Mouse (Mus musculus): ENCODE data around the gene Zfp362.

Zfp362 gene

DNA sequence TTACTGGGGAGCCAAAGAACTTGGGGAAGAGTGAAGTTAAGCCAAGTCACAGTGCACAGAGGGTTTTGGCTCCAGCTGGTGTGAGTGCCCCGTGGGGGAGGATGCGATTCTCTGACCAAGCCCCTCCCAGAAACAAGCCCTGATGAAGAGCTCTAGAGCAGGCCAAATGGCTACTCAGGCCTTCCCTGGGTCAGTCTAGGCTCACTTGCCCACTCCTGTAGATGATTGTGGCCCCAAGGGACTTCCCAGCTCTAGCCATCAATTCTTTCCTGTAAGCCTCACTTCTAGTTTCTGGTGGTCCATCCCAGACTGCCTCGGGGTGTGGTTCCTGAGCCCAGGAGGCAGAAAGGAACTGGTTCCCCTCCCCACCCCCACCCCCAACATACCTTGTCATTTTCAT is 50.8 kb downstream of the Zfp362 start, which contains the start of gene A3galt2:
Gene A3galt2 (plus strand): TSS at position 301 of the 400 bp plus-strand sequence.
- no peak for DNase-seq

DNA sequence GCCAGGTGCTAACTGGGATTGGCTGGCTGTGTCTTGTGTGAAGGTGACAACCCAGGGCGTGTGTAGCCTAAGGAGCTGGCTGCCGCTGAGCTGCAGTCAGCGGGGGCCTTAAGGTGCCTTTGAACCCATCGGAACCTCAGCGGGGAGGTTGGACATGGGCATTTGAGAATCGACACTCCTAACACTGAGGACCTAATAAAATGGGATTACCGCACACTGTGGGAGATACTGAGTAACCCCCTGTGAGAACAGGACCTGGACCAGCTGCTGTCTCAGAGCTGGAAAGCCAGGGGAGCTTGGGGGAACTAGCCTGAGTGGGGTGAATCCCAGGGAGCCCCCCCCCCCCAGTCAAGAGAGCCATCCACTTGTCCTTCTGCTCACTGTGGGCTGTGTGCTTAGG is 52.3 kb downstream of the Zfp362 start:
- no peak for DNase-seq

DNA sequence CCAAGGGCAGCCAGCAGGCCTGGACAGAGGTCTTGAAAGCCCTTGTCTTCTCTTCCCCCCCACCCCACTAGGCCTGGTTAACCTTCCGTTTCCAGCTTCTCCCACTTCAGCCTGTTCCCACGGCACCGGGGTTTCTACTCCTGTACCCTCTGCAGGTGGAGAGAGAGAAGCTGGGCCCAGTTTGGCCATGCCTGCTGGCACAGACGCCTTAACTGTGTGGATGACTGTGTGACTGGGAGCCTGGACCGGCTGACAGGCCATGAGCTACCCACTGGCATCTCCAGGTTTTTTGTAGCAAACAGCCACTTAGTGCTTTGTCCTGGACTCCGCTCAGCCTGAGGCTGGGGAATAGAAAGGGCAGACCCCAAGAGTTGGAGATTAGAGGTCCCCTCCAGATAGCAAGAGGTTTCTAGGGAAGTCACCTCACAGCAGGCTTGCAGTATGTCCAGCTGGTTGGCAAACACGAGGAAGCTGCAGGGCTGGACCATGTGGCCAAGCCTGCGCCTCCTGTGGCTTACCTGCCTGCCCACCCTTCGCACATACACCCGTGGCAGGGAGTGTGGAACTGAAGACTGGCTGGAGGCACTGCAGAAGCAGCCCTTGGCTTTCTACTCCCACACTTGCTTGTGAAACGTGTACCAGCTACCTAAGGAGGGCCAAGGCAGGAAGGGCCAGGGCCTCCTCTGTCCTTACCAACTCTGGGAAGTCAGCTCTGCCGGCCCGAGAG is 53.7 kb downstream of the Zfp362 start:
- DNase-seq = no peak

DNA sequence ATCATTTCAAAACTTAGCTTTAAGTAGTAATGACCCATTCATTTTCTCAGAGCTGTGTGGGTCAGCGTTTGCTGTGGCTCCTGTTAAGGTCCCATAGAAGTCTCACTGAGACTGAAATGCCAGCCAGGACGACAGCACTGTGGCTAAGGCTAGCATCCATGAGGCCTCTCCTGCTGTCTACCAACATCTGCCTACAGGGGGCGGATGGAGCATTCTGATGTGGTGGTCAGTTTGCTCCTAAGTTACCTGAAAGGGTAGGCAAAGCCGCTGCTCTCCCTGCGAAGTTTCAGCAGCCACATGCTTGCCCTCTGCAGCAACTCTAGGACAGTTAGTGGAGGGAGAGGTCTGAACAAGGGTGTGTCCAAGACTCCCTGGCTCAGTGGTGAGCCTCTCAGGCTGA is 54.8 kb downstream of the Zfp362 start:
- no peak for DNase-seq

DNA sequence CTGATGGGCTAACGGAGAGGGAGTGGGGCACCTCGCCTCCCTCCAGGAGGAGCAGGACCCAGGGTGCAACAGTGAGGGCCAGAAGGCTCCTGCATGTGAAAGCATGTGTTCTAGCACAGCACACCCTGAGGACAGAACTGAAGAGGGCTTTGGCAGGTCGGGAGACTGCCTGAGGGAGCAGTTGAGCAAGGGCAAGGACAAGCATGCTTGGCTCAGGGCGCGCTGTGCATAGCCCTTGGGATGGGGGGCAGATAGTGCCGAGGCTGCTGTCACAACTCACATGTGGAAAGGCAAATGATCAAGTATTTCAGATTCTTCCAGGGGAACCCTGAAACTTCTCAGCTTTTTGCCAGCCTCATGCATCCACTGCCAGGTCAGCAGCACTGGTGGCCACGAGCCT is 57.5 kb downstream of the Zfp362 start:
- no peak for DNase-seq

DNA sequence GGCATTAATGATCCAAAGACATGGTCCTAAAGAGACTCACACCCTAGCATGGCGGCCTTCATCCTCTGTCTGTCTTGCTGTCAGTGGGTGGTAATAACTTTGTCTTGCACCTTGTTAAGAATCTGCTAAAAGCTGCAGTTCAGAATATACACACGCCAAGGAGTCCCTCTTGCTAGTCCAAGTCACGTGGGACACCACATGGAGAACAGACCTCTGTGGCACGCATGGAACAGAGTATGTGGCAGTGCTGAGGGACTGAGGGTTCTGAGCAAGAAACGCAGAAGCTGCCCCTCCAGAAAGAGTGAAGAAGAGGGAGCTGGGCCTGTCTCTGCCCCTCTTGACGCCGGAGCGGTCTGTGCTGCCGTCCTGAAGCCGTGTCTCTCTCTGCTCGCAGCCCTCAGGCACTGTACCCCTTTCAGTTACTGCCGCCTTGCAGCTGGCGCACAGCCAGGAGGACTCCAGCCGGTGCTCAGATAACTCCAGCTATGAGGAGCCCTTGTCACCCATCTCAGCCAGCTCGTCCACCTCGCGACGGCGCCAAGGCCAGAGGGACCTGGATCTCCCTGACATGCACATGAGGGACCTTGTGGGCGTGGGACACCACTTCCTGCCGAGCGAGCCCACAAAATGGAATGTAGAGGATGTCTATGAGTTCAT is 58.1 kb downstream of the Zfp362 start:
- no peak for DNase-seq

DNA sequence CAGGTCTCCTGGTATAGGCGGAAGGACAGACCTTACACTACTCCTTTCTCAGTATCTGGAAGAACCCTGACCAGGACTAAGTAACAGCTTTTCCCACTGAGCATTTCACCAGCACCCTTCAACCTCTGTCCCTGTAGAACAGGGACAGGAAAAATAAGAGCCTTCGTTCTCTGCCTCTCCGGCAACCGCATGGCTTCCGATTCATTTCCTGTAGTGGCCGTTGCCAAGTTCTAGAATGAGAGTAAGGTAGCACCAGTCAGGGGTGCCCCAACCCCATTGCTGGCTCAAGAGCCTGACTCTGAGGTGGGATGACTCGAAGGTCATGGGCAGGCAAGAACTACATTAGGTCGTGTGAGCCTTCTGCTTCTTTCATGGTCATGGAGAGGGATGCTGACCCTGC is 60.7 kb downstream of the Zfp362 start:
- DNase-seq = no peak

DNA sequence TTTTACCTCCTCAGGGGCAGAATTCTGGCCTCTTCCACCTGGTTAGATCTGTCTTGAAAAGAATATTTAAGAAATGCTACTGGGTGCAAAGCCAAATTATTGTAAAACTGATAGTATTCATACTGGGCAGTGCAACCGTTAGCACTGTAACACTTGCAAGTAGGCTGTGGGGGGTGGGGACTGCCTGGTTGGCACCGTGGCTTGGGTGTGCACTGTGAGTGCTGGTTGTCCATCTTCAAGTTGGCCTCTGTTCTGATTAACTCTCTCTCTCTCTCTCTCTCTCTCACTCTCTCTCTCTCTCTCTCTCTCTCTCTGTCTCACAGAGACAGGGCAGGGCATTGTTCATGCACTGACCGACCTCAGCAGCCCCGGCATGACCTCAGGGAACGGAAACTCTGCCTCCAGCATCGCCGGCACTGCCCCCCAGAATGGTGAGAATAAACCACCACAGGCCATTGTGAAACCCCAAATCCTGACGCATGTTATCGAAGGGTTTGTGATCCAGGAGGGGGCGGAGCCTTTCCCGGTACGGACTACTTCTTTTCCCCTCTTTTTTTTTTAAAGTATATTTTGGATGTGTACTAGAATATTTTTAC is 62.7 kb downstream of the Zfp362 start:
- DNase-seq = no peak

DNA sequence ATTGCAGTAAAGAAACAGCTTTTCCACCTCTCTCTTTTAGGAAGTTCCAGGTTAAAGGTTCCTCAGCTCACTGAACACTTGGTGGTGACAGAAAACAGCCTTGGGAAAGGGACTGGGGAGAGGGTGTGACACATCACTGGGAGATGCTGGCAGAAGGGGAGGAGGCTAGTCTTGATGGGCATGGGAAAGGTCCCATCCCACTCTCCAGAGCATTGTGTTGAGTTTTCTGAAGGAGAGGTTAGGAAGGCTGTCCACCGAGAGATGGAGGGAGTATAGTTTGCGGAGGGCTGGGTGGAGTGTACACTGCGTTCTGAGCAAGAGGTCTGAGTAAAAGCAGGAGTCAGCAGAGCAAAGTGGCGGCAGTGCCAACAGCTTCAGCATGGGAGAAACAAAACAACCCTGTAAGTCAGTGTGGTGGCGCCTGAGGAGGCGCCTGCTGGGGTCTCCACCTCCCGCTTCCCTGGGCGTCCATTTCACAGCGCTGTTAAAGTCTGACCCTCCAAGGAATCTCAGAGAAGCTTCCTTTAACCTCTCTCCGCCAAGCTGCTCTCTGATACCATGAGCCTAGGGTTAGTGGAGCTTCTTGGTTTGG is 63.4 kb downstream of the Zfp362 start:
- DNase-seq = no peak

DNA sequence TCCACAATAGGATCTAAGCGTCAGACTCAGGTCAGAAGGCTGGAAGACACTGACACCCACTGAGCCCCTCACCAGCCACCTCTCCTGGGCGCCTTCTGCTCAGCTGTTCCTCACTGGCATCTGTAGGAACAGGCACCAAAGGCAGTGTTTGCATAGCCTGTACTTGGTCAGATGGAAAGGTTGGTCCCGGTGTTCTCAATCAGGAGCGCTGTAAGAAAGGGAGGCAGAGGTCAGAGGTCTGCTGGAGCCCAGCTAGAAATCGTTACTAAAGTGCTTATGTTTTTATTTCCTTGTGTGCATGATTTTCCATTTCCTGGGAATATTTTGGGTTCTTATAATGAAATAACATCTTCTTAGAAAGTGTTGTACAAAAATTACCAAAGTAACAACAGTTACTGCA is 63.9 kb downstream of the Zfp362 start:
- no peak for DNase-seq

DNA sequence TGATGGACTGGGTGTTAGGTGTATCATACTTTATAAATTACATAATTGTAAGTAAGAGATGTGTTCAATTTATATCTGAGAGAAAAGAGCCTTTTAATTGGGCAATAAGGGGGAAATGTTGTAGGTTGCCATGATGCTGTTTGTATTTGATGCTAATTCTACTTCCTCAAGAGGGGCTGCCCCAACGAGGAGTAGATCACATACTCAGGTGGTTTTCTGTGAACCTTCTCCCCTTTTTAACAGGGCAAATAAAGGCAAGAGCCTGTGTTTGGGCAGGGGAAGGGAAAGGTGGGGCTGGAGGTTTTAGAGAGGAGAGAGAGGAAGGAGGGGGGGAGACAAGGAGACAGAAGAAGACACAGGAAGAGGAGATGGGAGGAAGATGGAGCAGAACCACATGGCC is 65.0 kb downstream of the Zfp362 start:
- no peak for DNase-seq

DNA sequence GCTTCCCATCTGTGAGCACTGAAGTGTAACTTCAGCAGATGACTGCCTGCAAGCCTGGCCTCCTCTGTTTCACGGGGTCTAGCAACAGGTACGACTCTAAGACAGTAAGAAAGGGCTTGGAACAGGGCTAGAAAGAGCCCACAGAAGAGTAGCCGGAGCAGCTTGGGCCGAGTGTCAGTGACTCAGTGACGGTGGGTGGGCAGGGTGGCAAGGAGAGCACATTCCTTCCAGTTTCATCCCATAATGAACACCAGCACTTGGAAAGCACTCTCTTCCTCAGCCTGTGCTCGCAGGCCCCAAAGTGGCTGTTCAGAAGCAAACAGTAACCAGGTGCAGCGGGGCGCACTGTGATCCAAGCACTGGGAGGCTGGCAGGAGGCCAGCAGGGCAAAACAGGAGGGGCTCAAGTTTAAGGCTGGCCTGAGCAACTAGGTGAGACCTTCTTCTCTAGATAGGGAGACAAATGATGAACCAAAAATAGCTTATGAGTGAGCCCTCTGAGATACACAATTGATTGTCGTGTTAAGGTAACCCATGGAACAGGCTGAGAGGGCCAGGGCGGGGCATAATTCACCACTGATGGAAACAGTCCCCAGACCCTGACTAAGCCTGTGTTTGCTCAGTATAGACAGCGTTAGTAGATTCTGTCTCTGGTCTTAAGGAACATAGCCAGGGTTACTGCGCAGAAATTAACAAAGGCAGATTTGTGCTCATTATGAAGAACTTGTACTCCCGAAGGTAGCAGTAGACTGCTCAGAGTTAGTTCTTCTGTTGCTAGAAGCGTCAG is 67.8 kb downstream of the Zfp362 start:
- DNase-seq = no peak

DNA sequence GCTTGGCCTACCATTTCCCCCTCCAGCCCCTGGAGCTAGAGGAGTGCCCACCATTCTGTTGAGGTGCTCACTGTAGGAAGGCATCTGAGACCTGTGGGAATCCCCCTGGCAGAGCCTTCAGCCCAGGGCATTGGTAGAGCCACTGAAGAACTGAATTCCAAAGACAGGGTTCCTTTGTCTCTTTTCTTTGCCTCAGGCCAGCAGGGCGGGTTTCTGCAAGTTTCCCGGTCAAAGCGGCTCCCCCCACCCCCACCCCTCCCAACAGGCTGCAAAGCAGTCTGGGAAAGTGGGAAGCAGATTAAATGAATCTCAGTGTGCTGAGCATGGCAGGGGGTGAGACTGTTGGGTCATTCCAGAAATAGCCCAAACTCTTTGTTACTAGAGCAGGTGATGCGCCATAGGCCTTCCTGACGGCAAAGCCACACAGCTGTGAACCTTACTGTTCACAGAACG is 68.7 kb downstream of the Zfp362 start:
- DNase-seq = no peak

DNA sequence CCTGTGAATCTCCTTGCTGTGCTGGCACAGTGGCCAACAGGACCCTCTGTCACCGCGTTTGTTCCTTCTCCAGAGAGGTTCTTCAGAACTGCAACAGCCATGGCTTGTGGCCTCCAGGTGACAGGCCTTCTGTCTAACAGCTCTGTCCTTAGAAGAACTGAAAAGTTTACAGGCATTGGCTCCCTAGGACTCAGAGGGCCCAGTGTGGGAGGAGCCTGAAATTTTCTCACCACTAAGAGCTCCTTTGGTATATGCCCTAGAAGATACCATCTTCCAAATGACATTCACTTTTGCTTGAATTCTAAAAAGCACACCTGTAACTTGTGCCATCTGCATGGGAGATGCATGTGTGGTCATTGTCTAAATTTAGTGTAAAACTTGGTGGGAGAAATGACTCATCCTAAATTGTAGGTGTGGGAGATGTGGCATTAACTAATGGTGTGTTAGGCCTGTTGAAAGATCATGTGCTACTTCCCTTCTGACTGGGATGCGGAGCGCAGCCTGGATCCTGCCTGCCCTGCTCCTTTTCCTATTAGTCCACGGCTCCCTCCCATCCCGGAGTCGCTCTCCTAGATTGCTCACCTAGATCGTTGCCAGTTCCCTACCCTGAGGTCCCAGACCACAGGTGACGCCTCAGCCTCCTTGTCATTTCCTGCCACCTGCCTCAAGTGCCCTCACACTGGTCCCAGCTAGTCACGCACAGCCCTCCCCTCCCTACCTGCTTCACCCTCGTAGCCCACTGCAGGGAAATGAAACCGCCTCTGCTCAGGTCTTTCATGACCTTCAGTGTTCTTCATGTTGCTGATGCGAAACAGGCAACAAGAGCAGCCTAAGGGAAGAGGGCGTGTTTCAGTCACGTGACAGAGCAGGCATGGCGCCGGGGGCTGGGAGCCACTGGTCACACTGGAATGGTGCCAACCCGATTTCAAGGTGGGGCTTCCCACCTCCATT is 70.8 kb downstream of the Zfp362 start:
- DNase-seq = peak; percentile 74

DNA sequence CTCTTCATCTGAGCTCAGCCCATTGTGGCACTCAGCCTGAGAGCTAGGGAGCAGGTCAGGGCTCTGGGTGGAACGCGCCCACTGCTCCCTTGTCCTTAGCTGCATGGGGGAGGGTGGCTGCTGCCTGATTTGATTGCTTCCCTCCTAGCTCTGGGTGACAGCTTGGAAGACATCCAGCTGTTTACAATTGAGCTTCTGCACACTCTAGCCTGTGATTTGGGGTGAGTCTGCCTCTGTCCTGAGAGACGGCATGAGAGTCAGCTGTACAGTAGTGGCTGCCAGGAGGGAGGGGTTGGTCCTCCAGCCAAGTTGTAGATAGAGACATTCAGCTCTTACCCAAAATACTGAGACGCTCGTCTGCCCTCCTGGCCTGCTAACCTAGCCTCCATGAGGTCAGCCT is 71.6 kb downstream of the Zfp362 start:
- DNase-seq = no peak

DNA sequence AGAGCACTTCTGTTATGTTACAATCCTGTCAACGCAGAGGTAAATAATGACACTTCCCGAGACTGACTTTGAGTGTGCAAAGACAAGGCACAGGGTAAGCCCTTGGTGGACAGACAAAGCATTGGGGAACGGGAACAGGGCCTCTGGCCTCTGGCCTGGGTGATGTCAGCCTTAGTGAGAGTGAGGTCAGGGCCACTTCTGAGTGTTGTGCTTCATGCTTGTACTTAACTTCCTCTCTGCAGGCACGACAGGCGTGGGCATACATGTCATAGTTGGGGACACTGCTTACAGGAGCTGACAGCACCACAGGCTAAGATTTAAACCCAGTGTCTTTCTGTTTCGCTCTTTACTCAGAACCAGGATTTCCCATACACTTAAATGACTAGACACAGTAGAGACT is 72.3 kb downstream of the Zfp362 start:
- no peak for DNase-seq

DNA sequence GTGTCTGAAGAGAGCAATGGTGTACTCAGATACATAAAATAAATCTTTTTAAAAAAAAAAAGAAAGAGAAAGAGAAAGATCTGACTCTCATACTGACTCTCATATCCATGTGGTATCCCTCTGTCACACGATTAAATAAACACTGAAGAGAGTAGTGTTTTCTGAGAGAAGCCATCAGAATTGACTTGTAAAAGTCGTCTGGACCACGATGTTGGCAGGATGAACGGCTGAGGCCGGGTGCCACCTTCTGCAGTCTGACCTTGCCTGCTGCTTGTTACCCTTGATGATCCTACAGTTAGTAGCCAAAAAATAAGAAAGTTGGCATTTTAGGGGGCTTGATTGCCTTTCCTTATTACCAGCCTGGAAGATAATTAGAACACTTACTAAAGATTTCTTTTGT is 73.1 kb downstream of the Zfp362 start:
- DNase-seq = no peak

DNA sequence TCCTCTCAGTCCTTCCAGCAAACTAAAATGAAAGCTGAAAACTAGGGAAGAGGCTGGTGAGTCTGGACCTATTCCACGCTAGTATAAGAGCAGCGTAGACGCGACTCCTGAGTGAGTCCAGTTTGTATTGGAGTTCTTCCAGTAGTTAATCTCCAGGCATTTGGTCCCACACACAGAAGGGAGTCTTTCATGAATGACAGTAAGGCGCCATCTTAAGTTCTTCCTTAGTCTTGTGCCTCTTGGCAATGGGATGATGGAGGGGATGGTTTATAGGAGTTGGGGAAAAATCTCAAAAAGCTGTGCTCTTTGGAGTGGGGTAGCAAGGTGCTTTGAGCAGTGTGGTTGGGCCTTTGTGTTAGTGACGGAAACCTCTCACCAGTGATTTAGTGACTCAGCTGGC is 75.6 kb downstream of the Zfp362 start:
- DNase-seq = no peak

DNA sequence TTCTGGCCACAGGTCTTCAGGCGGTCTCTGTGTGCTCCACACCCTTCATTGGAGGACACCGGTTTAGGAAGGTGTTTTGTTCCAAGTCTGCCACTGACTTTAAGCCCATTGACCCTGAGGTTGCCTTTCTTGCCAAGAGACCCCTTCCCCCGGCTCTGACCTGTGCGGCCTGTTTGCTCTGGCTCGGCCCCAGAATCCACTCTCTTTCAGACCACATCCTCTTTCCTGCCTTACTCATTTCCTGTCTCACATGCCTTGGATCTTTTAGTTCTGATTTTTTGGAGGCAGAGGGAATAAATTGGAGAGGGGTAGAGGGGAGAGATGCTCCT is 76.2 kb downstream of the Zfp362 start:
- peak; percentile 30 for DNase-seq

DNA sequence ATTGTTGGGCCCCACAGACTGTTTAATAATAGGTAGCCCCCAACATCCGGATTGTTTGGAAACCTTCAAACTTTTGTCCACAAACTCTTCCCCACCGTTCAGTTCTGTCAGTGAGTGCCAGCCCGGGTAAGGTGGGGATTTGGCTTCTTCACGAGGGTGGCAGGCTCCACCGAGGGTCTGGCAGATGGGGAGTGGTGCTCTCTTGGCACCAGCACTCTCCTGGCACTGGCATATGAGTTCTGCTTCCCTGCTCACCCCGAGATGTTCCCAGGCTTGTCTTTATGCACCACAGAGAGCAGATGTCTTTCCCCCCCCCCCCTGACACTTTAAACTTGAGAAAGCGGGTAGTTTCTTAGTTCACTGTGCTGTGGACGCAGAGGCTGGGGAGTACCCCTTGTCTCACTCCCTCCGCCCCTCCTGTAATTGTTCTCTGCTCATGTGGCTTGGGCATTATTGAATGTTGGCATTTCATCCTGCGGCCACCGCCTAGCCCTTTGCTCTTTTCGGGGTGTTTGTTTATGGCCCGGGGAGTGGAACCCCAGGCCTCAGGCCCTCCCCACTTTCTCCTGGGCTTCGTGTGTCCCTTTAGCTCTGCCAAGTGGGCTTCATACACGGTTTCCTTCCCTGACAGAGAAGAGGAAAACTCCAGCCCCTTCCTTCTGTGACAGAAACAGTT is 76.7 kb downstream of the Zfp362 start:
- DNase-seq = peak; percentile 11

DNA sequence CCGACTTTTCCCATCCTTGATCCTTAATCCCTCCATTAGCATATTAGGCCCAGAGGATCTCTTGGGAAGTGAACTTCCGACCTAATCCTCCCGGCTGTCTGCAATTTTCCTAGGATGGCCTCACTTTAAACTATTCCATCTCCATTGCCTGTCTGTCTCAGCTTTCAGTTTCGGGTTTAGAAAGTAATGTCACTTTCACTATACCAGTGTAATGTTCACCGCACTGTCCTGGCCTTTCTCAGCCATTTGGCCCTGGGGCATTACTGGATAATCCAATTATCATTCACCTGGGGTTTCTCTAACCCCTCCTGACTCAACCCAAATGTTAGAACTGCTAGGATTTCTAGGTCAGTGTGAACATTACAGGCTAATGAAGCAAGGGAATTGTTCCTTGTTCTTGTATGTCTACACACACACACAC is 77.4 kb downstream of the Zfp362 start:
- DNase-seq = peak; percentile 4
